Mouse (Mus musculus): ENCODE data around the gene Ide.

- TF ChIP-seq CTCF (IDR thresholded peaks at IDR 0.05; ENCODE audit: borderline replicate concordance, extremely low read depth, insufficient read depth, insufficient read length) = peak; percentile 99
- TF ChIP-seq POLR2A (IDR thresholded peaks at IDR 0.05; ENCODE audit: borderline replicate concordance, extremely low read depth, insufficient read depth, insufficient read length, poor library complexity, severe bottlenecking) = no peak
Measured at GRCm38 (mm10) chr19:37265333-37266103, 72.1 kb downstream of the Ide start.

All from brain, embryonic 14.5 days (tissue).